In genomic region chr5:123377120-123377955, GRCm38 (mm10) we compare ENCODE assay signal across 9 mouse cellular contexts. TPM values are rescaled to one million over a fixed set of nuclear protein-coding genes. Genes with fewer than 3 reads are reported as not detected.
DNase-seq lines count a peak whose midpoint lies in the region; ATAC-seq and TF ChIP-seq lines count a peak whose summit lies in the region.
"Had no signal": no experiment of that assay in that cellular context is flagged by ENCODE, and none has a peak within 500 bp of the region (broad histone marks: within the 10 kb centered on the region; RNA-seq: fewer than 3 reads in every experiment).

No protein-coding gene starts in this region.

- H3K9me3 ChIP-seq in ES-Bruce4 (replicated peaks; ENCODE audit: control insufficient read depth, insufficient read depth, low read length, poor library complexity, severe bottlenecking), result no peaks in the 10 kb centered on the region
- no peaks in the 10 kb centered on the region for H3K9me3 ChIP-seq in embryonic facial prominence, embryonic 10.5 days
- H3K9me3 ChIP-seq in kidney, embryonic 16.5 days (ENCODE audit: low read length), result no peaks in the 10 kb centered on the region
- H3K9me3 ChIP-seq in liver, embryonic 12.5 days (replicated peaks), result no peaks in the 10 kb centered on the region
- H3K9me3 ChIP-seq: megakaryocyte, embryonic 14.5 days had no signal

- H3K27me3 ChIP-seq in ES-Bruce4 (ENCODE audit: control insufficient read depth, insufficient read depth, low read length, poor library complexity, severe bottlenecking), result no peaks in the 10 kb centered on the region
- 0 out of 2 replicates have a peak, but pooled peaks cover 5% of the 10 kb centered on the region for H3K27me3 ChIP-seq in embryonic facial prominence, embryonic 10.5 days (replicated peaks; ENCODE audit: low read depth, poor library complexity, severe bottlenecking)
- no peaks in the 10 kb centered on the region for H3K27me3 ChIP-seq in kidney, embryonic 16.5 days (ENCODE audit: insufficient read depth, low read length)
- peaks cover 14% of the 10 kb centered on the region; the same call in 1 of the 2 replicates for H3K27me3 ChIP-seq in liver, embryonic 12.5 days (replicated peaks)
- H3K27me3 ChIP-seq: megakaryocyte, embryonic 14.5 days had no signal

- TF ChIP-seq EP300 in ES-Bruce4 (IDR thresholded peaks at IDR 0.05; ENCODE audit: insufficient read depth, low read depth, low read length), result no peak

- ATAC-seq in kidney, embryonic 16.5 days (ENCODE audit: low FRiP score, low TSS enrichment), result no peak
- 0 out of 2 replicates have a peak, but pooled peaks have one; percentile 40 for ATAC-seq in liver, embryonic 12.5 days

- H3K27ac ChIP-seq in ES-Bruce4 (ENCODE audit: insufficient read depth, low read length), result peak overlapping the region; percentile 100
- no peak overlapping the region for H3K27ac ChIP-seq in embryonic facial prominence, embryonic 10.5 days (replicated peaks)
- H3K27ac ChIP-seq in kidney, embryonic 16.5 days (ENCODE audit: low read length), result 0 out of 2 replicates have a peak overlapping the region, but pooled peaks have one; percentile 6
- no peak overlapping the region for H3K27ac ChIP-seq in liver, embryonic 12.5 days

- TF ChIP-seq POLR2A in ES-Bruce4 (IDR thresholded peaks at IDR 0.05; ENCODE audit: insufficient read depth, low read length), result no peak

- peak; percentile 57 for TF ChIP-seq CTCF in ES-Bruce4 (IDR thresholded peaks at IDR 0.05; ENCODE audit: low read depth, low read length)

- peak; percentile 81 for DNase-seq in adrenal gland, postnatal 25 days
- DNase-seq in embryonic facial prominence, embryonic 10.5 days (ENCODE audit: low spot score), result peak; percentile 76
- peak; percentile 63 to 80 for DNase-seq in heart, adult 9 months (ENCODE audit: low spot score in 2 of 2)
- DNase-seq in ovary, postnatal 14 days (ENCODE audit: low spot score), result peak; percentile 76
- peak; percentile 77 for DNase-seq in thymus, postnatal 25 days

- H3K36me3 ChIP-seq in ES-Bruce4 (ENCODE audit: control insufficient read depth, insufficient read depth, low read length, poor library complexity, severe bottlenecking), result no peaks in the 10 kb centered on the region
- H3K36me3 ChIP-seq in embryonic facial prominence, embryonic 10.5 days (replicated peaks), result peaks cover 44% of the 10 kb centered on the region
- peaks cover 20% of the 10 kb centered on the region for H3K36me3 ChIP-seq in kidney, embryonic 16.5 days (ENCODE audit: insufficient read depth, low read length)
- peaks cover 25% of the 10 kb centered on the region for H3K36me3 ChIP-seq in liver, embryonic 12.5 days

- H3K9ac ChIP-seq in ES-Bruce4 (ENCODE audit: low read depth, poor library complexity, severe bottlenecking), result peak overlapping the region; percentile 30
- no peak overlapping the region for H3K9ac ChIP-seq in kidney, embryonic 16.5 days (replicated peaks; ENCODE audit: low read length)
- no peak overlapping the region for H3K9ac ChIP-seq in liver, embryonic 12.5 days

- H3K4me3 ChIP-seq in ES-Bruce4 (ENCODE audit: low read depth, low read length), result no peak overlapping the region
- no peak overlapping the region for H3K4me3 ChIP-seq in embryonic facial prominence, embryonic 10.5 days
- H3K4me3 ChIP-seq in kidney, embryonic 16.5 days (ENCODE audit: low read length), result no peak overlapping the region
- no peak overlapping the region for H3K4me3 ChIP-seq in liver, embryonic 12.5 days
- H3K4me3 ChIP-seq: megakaryocyte, embryonic 14.5 days had no signal

- H3K4me1 ChIP-seq in ES-Bruce4 (ENCODE audit: control insufficient read depth, insufficient read depth, low read length), result peaks cover 7% of the 10 kb centered on the region
- H3K4me1 ChIP-seq in embryonic facial prominence, embryonic 10.5 days, result peaks cover 36% of the 10 kb centered on the region
- peaks cover 39% of the 10 kb centered on the region for H3K4me1 ChIP-seq in kidney, embryonic 16.5 days (ENCODE audit: insufficient read depth, low read length)
- peaks cover 13% of the 10 kb centered on the region for H3K4me1 ChIP-seq in liver, embryonic 12.5 days

- no peak overlapping the region for H3K4me2 ChIP-seq in kidney, embryonic 16.5 days (replicated peaks; ENCODE audit: low read depth, low read length)
- H3K4me2 ChIP-seq in liver, embryonic 12.5 days, result no peak overlapping the region

- WGBS in embryonic facial prominence, embryonic 10.5 days, result 72% methylated on average over 15 of the region's 15 CpGs
- 66% methylated on average over 15 of the region's 15 CpGs for WGBS in kidney, embryonic 16.5 days
- 66% methylated on average over 15 of the region's 15 CpGs for WGBS in liver, embryonic 12.5 days (ENCODE audit: insufficient replicate concordance)

RNA-seq across cellular contexts. Expression of gene Mlxip, which starts 17.3 kb away (rescaled TPM):
- 22.5 and 23.0 TPM in 2 replicates for polyA plus RNA-seq in ES-Bruce4 (2011; ENCODE audit: insufficient read depth, insufficient read length, low read depth, missing spikeins)
- total RNA-seq in adrenal gland, postnatal 25 days (2021), result 25.3 and 30.5 TPM in 2 replicates
- polyA plus RNA-seq in embryonic facial prominence, embryonic 10.5 days (2016; fragmentation: Nextera tagmentation; extraction: Ambion mirVana), result 18.6 and 20.8 TPM in 2 replicates
- 17.4 and 21.1 TPM in 2 replicates for polyA plus RNA-seq in kidney, embryonic 16.5 days (2015; fragmentation: Nextera tagmentation; extraction: Ambion mirVana)
- 6.7 and 7.0 TPM in 2 replicates for polyA plus RNA-seq in liver, embryonic 12.5 days (2016; fragmentation: Nextera tagmentation; extraction: Ambion mirVana)

RNA-seq across cellular contexts. Expression of gene Bcl7a, which starts 33.7 kb away (rescaled TPM):
- 25.2 and 25.4 TPM in 2 replicates for polyA plus RNA-seq in ES-Bruce4 (2011; ENCODE audit: insufficient read depth, insufficient read length, low read depth, missing spikeins)
- 13.7 and 15.4 TPM in 2 replicates for total RNA-seq in adrenal gland, postnatal 25 days (2021)
- 41.7 and 42.8 TPM in 2 replicates for polyA plus RNA-seq in embryonic facial prominence, embryonic 10.5 days (2016; fragmentation: Nextera tagmentation; extraction: Ambion mirVana)
- polyA plus RNA-seq in kidney, embryonic 16.5 days (2015; fragmentation: Nextera tagmentation; extraction: Ambion mirVana), result 40.0 and 47.9 TPM in 2 replicates
- 11.7 and 12.7 TPM in 2 replicates for polyA plus RNA-seq in liver, embryonic 12.5 days (2016; fragmentation: Nextera tagmentation; extraction: Ambion mirVana)

Comparison
In these comparisons a context has a peak if more than half of its experiments do, and no peak if none do; other contexts are left out.
1. H3K27ac ChIP-seq: peak in ES-Bruce4 (single experiment) and kidney, embryonic 16.5 days (single experiment); none in embryonic facial prominence, embryonic 10.5 days (single experiment) and liver, embryonic 12.5 days (single experiment).
2. Peak in every context shown above with its lines, with median percentiles within 50 percentile points of each other: DNase-seq.